Mouse (Mus musculus): Measurements from ENCODE around the gene Gm10719. TPM values are rescaled to one million over a fixed set of nuclear protein-coding genes. Genes with fewer than 3 reads are reported as not detected.
"Not testable (repeated sequence)": the region's sequence is repeated elsewhere in the genome, so short reads cannot be mapped to it uniquely, and the experiment has no call there.

Gene Gm10719
- polyA plus RNA-seq, 1 experiment = 4.4 TPM

DNA sequence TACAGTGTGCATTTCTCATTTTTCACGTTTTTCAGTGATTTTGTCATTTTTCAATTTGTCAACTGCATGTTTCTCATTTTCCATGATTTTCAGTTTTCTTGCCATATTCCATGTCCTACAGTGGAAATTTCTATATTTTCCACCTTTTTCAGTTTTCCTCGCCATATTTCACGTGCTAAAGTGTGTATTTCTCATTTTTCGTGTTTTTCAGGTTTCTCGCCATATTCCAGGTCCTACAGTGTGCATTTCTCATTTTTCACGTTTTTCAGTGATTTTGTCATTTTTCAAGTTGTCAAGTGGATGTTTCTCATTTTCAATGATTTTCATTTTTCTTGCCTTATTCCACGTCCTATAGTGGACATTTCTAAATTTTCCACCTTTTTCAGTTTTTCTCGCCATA lies 19.4 kb downstream of the Gm10719 start, which contains the start of gene Gm10715:
Gm10715 (plus strand) TSS at position 301 of the 400 bp plus-strand sequence.
- not testable (repeated sequence) for H3K4me1 ChIP-seq (ENCODE audit: control insufficient read depth, insufficient read depth, low read length); H3K27me3 ChIP-seq (ENCODE audit: control insufficient read depth, insufficient read depth, low read length, poor library complexity, severe bottlenecking); H3K9me3 ChIP-seq (replicated peaks; ENCODE audit: control insufficient read depth, insufficient read depth, low read length, poor library complexity, severe bottlenecking); H3K27ac ChIP-seq (ENCODE audit: insufficient read depth, low read length); H3K4me3 ChIP-seq (ENCODE audit: low read depth, low read length); H3K36me3 ChIP-seq (ENCODE audit: control insufficient read depth, insufficient read depth, low read length, poor library complexity, severe bottlenecking); H3K9ac ChIP-seq (ENCODE audit: low read depth, poor library complexity, severe bottlenecking)

DNA sequence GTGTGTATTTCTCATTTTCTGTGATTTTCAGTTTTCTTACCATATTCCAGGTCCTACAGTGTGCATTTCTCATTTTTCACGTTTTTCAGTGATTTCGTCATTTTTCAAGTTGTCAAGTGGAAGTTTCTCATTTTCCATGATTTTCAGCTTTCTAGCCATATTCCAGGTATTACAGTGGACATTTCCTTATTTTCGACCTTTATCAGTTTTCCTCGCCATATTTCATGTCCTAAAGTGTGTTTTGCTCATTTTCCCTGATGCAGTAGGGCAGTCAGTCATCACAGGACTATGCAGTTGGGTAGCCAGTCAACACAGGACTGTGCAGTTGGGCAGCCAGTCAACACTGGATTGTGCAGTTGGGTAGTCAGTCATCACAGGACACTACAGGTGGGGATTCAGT lies 21.0 kb downstream of the Gm10719 start:
- H3K27me3 ChIP-seq (ENCODE audit: control insufficient read depth, insufficient read depth, low read length, poor library complexity, severe bottlenecking); H3K36me3 ChIP-seq (ENCODE audit: control insufficient read depth, insufficient read depth, low read length, poor library complexity, severe bottlenecking); H3K9me3 ChIP-seq (replicated peaks; ENCODE audit: control insufficient read depth, insufficient read depth, low read length, poor library complexity, severe bottlenecking); H3K9ac ChIP-seq (ENCODE audit: low read depth, poor library complexity, severe bottlenecking); H3K27ac ChIP-seq (ENCODE audit: insufficient read depth, low read length); H3K4me1 ChIP-seq (ENCODE audit: control insufficient read depth, insufficient read depth, low read length); H3K4me3 ChIP-seq (ENCODE audit: low read depth, low read length): not testable (repeated sequence)

Other genes starting within 250 kb of the Gm10719 start
- gene Gm10722, start 16.5 kb upstream of the Gm10719 start, polyA plus RNA-seq (2011; ENCODE audit: insufficient read depth, insufficient read length, low read depth, missing spikeins) = not detected in 2 replicates
- 7.8 and 8.3 TPM in 2 replicates for gene Gm11168, start 14.1 kb upstream of the Gm10719 start, polyA plus RNA-seq (2011; ENCODE audit: insufficient read depth, insufficient read length, low read depth, missing spikeins)
- not detected in 2 replicates for gene Gm10721, start 4.3 kb upstream of the Gm10719 start, polyA plus RNA-seq (2011; ENCODE audit: insufficient read depth, insufficient read length, low read depth, missing spikeins)
- gene Gm10720, start 1.8 kb upstream of the Gm10719 start, polyA plus RNA-seq (2011; ENCODE audit: insufficient read depth, insufficient read length, low read depth, missing spikeins) = not detected in 2 replicates
- not detected in 2 replicates for gene Gm10718, start 6.1 kb downstream of the Gm10719 start, polyA plus RNA-seq (2011; ENCODE audit: insufficient read depth, insufficient read length, low read depth, missing spikeins)
- gene Gm10717, start 8.0 kb downstream of the Gm10719 start, polyA plus RNA-seq (2011; ENCODE audit: insufficient read depth, insufficient read length, low read depth, missing spikeins) = 4.8 and 6.9 TPM in 2 replicates
- gene Gm17535, start 17.2 kb downstream of the Gm10719 start, polyA plus RNA-seq (2011; ENCODE audit: insufficient read depth, insufficient read length, low read depth, missing spikeins) = not detected in 2 replicates
- not detected in 2 replicates for gene Gm10715, start 19.5 kb downstream of the Gm10719 start, polyA plus RNA-seq (2011; ENCODE audit: insufficient read depth, insufficient read length, low read depth, missing spikeins)

All from ES-Bruce4 (cell line).